Mouse (Mus musculus) fat pad, adult 2 months (tissue): ENCODE measurements around the gene Psg19.
"Not testable (repeated sequence)": the region's sequence is repeated elsewhere in the genome, so short reads cannot be mapped to it uniquely, and the experiment has no call there.

Experiments used
- DNase-seq: peaks from one replicate; pipeline ENCODE4 v3.0.0-alpha.2; 2011; ENCODE audit warnings: low read depth, low spot score; ENCODE audit errors: extremely low read depth

Psg19 gene

DNA sequence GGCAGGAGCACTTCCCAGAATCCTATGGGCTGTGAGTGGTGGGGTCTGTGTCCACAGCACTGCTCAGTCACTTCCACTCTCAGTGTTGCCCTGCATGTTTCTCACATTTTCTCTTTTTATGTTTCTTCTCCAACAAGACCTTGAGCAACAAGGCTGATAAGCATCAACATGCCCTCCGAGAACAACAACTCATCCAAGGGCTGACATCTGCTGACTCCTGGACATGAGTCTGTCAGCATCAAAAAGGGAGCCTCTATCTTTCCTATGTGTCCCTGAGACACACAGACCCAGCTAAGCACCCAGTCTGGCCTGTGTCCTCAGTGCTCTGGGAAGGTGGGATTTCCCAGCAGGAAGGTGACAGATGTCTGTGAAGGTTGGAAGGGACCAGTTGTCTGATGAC lies at the start of gene Psg19:
Psg19 (minus strand) TSS at position 101 of the 400 bp plus-strand sequence.
- no peak for DNase-seq

DNA sequence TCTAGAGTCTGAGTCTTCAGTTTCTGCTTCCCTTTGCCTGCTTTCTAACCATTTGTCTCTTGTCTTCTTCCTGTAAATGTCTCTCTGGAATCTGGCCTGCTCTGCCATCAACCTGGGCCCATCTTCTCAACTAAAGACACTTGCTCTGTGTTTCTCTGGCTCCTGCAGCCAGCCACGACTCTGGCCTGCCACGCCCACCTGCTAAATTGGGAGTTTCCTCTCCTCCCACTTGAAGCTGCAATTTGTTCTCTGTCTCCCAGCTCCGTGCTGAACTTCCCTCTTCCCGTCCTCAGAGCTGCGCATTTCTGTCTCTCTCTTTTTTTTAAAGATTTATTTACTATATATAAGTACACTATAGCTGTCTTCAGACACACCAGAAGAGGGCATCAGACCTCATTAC lies 46.5 kb upstream of the Psg19 start:
- DNase-seq = no peak

DNA sequence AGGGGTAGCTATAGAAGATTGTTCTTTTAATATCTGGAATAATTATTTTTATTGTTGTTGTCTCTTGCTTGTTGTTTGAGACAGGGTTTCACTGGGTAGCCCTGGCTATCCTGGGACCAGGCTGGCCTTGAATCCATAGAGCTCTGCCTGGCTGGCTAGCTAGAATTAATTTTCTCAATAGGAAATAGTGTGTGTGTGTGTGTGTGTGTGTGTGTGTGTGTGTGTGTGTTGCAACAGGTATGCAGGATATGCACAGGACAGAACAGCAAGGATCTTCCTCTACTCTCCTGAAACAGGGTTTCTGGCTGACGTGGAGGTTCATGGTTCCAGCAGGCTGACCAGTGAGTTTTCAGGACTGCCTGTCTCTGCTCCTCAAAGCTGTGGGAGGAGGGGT lies 42.9 kb upstream of the Psg19 start:
- DNase-seq = no peak

DNA sequence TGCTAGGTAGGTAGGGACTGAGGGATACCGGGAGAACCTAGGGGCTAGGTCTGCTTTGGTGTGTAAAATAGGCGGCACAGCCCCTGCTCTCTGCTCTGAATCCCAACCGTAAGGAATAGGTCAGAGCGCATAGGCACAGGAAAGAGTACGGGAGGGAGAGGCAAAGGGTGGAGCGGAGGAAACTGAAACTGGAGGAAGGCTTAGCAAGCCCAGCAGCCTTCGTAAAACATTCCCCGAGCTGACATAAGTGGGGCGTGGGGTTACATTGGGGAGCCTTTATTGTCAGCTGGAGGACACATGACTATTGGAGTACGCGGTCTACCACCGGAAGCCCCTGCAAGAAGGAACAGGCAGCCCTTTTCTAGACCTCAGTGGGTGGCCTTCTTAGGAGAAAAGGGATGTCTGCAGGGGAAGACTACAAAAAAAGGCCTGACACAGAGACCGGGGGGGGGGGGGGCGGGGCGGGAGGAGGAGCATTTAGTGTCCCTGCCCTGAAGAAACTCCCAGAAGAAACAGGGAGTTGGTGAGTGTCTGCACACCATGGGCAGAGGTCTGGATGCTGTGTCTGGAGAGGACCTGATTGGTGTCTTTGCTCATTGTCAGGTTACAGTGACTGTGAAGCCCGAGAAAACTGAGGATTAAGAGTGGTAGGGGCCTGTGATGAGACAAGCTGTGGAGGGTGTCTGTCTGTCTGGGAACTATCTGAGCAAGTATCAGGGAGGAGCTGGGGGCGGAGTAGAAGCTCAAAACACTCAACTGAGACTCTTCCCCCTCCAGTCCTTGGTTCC lies 42.3 kb upstream of the Psg19 start:
- DNase-seq = no peak

DNA sequence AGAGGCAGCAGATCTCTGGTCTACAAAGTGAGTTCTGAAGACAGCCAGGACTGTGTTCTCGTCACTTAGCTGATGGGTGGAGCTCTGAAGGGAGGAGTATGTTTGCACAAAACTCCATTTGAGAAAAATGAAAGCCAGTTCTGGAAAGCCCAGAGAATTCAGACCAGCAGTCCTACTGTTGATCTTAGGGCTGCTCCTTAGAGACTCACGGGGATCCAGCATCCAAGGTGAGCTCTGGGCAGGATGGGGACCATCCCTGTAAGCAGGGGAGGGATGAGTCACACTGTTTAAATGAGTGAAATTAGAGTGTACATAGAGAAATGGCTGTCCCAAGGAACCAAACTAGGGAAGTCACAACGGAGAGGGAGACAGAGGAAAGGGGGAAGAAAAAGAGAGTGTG lies 41.5 kb upstream of the Psg19 start, which contains the start of gene Mill2:
Mill2 (plus strand) TSS at position 102 of the 400 bp plus-strand sequence.
- no peak for DNase-seq

DNA sequence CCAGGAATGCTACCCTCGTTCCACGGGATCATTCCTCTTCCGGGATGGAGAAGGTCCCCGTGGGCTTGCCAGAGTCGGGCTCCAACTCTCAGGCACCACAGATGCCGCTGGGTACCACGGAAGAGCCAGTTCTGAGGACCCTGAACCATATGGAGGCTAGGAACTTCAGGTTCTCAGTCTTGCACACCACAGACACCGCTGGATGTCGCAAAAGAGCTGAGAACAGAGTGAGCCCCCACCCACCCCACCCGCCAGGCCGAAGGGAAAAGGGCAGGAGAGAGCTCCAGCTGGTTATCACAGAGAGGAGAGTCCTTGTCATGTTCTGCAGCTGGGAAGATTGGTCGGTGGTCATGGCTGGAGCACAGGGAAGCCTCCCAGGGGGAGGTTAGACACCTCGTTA lies 34.0 kb upstream of the Psg19 start:
- no peak for DNase-seq

DNA sequence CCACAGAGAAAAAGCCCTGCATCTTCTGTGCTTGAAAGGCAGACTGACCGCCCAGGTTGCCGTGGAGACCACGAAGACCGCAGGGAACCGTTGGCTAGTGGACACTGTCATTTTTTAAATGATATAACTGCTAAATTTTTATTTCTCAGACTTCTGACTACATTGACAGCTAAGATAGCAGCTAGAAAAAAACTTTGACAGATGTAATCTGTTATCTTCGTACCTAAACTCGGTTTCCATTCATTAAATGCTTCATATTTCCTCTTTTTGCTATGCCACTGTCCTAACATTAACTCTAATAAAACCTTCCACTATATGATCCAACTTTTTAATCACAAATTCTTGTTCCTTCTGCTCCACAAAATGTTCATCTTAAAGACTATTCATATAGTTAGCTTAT lies 31.2 kb upstream of the Psg19 start:
- no peak for DNase-seq

DNA sequence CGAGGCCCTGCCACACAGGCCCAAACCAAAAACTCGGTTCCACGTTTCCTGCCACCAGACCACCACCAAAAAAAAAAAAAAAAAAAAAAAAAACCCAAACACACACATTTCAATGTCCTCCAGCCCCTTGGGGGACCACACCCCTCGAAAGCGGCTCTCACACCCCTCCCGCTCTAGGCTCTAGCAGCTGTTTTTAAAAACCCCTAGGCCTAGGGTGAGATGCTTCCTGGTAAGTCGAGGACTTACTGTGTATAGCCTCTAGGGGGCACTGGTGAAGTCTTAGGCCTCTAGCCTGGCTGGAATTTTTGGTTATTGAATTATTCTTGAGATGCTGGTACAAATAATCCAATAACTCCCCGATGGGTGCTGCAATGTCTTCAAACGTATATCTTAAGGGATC lies 30.3 kb upstream of the Psg19 start:
- DNase-seq = no peak

DNA sequence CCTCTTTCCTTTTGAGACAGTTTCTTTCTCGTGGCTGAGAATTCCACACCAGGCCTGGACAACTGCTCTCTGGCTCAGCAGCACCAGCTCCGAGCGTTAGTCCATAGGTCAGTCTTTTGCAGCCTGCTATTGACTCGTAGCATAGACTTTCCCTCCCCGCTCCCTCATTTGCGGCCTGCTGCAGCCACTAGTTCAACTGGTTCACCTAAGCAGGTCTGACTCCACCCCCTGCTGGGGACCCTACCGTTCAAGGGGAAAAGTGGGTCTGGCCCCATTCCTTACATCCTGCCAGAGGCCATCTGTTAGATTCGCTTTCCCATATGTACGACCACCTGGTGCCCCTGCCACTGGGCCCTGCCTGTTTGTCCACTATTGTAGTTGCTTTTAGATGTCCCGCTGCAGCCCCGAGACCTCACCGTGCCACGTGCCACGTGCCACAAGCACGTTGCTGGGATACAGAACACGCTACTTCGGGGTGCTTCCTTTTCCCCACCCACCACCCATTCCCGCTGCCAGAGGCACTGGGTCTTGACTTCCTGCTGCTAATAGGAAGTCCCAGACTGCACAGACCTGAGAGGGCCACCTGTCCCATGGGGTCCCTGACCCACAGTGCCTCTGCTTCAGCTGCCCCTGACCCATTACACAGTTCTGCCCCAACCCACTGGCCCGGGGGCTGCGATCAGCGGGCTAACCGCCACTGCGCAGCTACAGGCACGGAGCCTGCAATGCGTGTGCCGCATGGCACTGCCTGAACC lies 29.6 kb upstream of the Psg19 start:
- no peak for DNase-seq

DNA sequence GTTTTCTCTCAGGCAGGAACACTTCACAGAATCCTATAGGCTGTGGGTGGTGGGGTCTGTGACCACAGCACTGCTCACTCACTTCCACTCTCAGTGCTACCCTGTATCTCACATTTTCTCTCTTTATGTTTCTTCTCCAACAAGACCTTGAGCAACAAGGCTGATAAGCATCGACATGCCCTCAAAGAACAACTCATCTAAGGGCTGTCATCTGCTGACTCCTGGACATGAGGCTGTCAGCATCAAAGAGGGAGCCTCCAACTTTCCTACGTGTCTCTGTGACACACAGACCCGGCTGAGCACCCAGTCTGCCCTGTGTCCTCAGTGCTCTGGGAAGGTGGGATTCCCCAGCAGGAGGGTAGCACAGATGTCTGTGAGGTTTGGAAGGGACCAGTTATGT lies 23.2 kb upstream of the Psg19 start, which contains the start of gene Psg17:
Psg17 (minus strand) TSS at position 101 of the 400 bp plus-strand sequence.
- DNase-seq = no peak

DNA sequence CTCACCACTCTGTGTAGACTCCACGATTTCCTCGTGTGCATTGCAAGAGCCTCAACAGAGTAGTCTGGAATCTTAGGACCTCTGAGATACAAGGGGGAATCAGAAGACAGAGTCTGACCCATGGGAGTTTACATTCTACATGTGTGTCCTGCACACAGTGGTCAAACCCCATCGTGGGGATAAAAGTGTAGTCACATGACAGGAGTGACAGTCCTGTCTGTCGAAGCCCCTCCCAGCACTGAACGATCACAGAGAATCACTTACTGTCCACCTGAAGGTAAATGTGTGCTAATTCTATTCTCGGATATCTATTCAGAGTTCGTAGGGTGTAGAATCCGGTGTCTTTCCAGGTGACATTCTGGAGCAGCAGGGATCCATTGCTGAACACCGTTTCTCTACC lies 20.0 kb upstream of the Psg19 start:
- no peak for DNase-seq

DNA sequence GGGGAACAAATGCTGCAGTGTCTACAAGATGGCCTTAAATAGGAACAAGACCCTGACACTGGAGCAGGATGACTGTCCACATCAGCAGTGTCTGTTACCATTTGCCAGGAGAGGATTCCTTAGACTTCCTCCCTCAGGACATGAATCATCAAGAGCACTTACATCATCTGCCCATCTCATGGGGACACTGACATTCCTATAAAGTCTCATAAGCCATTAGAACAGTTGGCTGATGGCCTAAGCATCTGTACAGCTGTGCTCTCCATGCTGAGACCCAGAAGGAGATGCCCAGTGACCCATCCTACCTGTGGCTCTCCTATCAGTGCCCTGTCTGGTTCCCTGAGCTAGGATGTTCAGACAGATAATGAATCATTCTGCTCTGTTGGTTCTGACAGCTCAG lies 5.2 kb upstream of the Psg19 start:
- DNase-seq = no peak

DNA sequence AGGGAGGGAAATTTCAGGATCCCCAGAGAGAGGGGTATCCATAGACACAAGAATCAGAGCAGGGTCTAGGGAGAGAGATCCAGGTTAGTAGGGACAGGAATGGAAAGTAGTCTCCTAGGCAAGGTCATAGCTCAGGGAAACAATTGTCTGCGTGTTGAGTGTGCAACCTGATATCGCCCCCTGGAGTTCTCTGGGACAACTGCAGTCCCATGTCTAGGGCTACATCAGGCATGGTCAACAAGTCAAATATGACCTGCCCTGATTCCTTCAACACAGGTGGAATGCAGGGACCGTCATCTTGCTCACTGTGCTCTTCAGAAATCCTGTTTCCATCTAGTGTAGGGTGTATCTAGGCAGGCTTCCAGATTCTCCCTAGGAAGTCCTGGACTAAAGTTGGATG lies 809 bp upstream of the Psg19 start:
- no peak for DNase-seq

DNA sequence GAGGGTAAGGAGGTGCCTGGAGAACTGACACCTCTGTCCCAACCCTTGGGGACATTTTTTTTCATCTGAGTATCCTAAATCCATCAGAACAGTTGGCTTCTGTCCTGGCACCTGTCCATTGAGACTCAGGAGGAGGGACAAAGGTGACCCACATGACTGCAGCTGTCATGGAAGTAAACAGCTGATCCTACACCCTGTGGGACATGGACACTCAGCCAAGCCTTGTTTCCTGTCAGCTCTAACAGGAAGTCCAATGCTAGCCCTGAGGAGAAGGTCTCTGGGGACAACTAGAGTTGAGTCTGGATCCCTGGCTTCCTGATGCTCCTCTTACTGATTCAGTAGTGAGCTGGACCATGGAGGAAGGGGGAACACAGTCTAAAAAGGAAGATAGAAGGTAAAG lies 7.6 kb downstream of the Psg19 start:
- DNase-seq = not testable (repeated sequence)

DNA sequence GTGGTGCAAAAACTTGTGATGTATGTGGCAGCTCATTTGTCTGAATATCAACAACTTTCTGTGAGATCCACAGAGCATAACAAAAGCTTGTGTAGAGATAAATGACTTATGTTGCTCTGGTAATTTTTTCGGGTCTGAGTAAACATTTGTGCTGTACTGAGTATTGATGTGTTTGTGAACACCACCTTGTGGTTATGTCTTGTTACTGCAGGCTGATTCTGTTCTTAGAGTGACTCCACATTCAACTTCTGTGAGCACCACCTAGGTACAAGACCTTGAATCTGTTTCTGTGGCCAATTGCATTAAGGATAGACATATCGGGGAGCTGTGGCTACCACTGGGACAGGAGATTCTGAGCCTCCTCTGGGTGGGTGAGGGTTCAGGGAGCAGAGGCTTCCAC lies 17.0 kb downstream of the Psg19 start:
- not testable (repeated sequence) for DNase-seq

DNA sequence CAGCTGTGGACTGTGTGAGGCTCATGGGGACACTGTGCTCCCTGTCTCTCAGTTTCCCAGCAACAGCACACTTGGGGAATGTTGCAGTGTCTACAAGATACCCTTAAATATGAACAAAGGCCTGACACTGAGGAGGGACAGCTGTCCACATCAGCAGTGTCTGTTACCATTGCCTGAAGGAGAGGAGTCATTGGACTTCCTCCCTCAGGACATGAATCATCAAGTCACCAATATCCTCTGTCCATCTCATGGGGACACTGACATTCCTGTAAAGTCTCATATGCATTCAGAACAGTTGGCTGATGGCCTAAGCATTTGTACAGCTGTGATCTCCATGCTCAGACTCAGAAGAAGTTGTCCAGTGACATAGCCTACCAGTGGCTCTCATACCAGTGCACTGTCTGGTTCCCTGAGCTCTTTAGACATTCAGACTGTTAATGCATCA lies 19.0 kb downstream of the Psg19 start:
- DNase-seq = no peak

DNA sequence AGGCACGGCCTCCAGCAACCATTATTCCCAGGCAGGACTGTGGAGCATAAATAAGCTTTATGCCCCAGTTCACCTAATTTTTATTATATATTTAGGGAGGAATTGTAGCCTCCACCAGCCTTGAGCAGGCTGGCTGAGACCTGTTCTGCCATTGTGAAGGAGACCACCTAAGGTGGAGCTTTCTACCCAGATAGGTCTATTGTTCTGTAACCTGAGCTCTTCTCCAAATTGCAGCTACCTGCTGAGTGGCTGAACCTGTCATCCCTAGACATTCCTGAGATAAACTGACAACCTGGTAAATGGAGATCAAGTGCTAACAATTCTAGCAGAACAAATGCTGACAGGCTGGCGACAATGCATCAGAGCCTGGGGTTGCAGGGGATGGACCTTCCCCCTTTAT lies 35.4 kb downstream of the Psg19 start:
- not testable (repeated sequence) for DNase-seq

DNA sequence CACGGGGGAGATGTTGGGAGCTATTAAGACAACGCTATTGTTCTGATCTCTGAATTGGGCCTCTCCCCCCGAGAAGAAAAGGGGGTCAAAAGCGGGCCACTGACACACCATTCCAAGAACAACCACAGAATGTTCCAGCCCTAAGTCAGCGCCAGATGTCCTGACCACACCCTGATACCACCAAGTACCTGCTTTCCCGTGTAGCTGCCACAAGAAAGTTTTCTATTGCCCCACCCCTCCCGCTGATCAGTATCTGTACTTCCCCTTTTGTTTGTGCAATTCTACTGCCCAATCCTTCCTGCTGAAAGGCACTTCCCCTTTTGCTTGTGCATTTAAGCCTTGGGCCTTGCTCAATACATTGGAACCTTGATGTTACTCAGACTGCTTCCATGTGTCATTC lies 38.2 kb downstream of the Psg19 start:
- DNase-seq = not testable (repeated sequence)

DNA sequence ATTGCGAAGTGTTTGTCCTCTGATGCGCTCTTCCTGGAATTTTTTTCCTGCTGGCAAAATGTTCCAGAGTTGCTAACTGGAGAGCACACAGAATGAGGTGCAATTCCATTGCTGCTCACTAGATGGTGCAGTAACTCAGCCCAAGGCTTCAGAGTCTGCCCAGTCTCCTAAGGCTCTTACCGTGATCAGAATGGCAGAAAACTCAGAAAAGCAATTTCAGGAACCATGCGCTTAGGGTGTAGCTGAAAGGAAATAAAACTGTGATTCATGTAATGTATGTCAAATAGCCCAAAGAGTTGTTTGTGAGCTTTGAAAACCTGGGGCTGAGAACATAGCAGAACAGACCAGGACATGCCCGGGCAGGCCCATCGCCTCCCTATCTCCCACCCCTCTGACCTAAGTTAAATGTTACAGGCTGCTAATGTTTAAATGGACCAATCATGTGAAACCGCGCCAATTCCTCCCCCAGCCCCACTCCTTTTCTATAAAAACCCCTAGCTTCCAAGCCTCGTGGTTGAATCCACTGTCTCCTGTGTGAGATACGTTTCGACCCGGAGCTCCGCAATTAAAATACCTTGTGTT lies 48.3 kb downstream of the Psg19 start:
- not testable (repeated sequence) for DNase-seq

DNA sequence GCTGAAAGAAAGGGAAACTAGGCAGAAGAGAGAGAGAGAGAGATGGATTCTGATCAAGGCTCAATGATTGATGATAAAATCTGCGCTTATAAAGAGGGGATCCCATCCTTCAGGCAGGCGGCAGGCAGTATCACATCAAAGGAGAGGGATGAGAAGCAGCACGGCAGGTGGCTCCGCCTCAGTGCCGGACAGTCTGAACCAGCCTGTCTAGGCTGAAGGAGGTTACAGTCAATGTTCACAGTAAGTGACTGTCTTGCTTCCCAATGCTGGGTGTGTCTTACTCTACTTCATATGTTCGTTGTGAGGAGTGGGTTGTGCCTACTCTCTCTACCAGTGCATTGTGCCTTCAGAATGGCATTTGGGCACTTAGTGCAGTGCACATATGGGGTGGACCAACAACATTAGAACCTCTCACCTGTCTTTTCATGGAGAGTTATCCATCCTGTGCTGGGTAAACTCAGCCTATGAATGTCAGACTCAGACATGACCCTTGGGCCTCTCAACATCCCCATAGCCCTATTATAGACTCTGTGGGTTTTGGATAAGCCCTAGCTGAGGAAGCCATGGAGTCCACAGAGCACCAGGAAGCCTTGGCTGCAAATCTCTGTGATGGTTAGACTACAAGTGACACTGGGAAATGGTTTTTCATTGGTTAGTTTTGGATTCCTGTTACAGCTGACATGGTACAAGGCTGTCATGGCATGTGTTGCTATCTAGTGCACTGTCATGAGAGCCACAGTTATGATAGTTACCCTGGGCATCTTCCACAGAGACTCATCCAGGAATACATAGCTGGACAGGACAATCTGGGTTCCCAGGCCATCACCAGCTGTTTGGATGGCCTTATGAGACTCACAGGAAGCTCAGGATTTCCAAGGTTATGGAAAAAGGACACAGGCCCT lies 49.1 kb downstream of the Psg19 start:
- no peak for DNase-seq

DNA sequence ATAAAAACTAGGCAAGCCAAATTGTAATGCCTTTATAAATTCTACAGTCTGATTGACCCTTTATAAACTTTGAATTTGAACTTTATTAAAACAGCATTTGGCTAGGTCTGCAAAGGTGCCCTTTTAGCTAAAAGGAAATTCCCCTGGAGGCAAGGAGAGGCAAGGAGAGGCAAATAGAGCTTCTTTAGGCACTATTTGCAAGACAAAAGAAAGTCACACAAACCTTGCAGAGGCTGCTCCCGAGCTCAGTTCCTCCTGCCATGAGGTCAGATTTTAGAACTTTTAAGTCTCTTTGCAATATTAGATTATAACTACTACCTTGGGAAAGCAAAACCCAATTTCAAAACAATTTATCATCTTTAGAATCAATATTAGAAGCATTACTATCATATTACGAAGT lies 50.9 kb downstream of the Psg19 start:
- DNase-seq = not testable (repeated sequence)
